16 mouse cellular contexts compared by ENCODE assay signal in the genomic region with DNA sequence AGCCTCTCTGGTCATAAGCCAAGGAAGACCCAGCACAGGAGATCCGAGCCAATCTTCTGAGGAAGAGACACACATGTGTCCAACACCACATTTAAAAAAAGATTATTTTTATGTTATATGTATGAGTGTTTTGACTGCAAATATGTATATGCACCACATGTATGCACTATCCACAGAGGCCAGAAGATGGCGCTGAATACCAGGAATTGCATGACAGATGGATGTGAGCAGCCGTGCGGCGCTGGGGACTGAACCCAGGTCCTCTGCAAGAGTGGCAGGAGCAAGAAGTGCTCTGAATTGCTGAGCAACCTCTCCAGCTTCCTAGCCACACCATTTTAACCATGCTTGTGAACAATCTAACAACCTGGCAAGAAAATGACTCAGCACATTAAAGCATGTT. TPM values are rescaled to one million over a fixed set of nuclear protein-coding genes. Genes with fewer than 3 reads are reported as not detected.
DNase-seq lines count a peak whose midpoint lies in the region; ATAC-seq and TF ChIP-seq lines count a peak whose summit lies in the region.
"Had no signal": no experiment of that assay in that cellular context is flagged by ENCODE, and none has a peak within 500 bp of the region (broad histone marks: within the 10 kb centered on the region; RNA-seq: fewer than 3 reads in every experiment).

No protein-coding gene starts in this region.

- no peak overlapping the region for H3K4me2 ChIP-seq in liver, embryonic 11.5 days
- no peak overlapping the region for H3K4me2 ChIP-seq in CH12.LX (ENCODE audit: insufficient read depth, low read depth, poor library complexity, severe bottlenecking)
- no peak overlapping the region for H3K4me2 ChIP-seq in forebrain, embryonic 11.5 days (ENCODE audit: low read depth, low read length, severe bottlenecking)
- H3K4me2 ChIP-seq: hindbrain, embryonic 15.5 days; neural tube, embryonic 15.5 days had no signal

- H3K4me1 ChIP-seq in liver, adult 2 months (ENCODE audit: control insufficient read depth, insufficient read depth, low read length), result no peaks in the 10 kb centered on the region
- no peaks in the 10 kb centered on the region for H3K4me1 ChIP-seq in liver, embryonic 11.5 days (replicated peaks; ENCODE audit: control insufficient read depth, insufficient read depth, low read length)
- peaks cover 5 to 23% of the 10 kb centered on the region in 2 experiments for H3K4me1 ChIP-seq in CH12.LX (ENCODE audit: control insufficient read depth in 1 of 2, insufficient read depth in 2 of 2)
- H3K4me1 ChIP-seq in forebrain, embryonic 11.5 days (replicated peaks; ENCODE audit: control insufficient read depth, insufficient read depth, low read length), result no peaks in the 10 kb centered on the region
- H3K4me1 ChIP-seq: hindbrain, embryonic 15.5 days; neural tube, embryonic 15.5 days had no signal

- peaks cover 3% of the 10 kb centered on the region; the same call in 1 of the 2 replicates for H3K9me3 ChIP-seq in liver, embryonic 11.5 days (ENCODE audit: control insufficient read depth, low read length)
- peaks cover 9% of the 10 kb centered on the region for H3K9me3 ChIP-seq in CH12.LX (replicated peaks; ENCODE audit: low read length)
- peaks cover 4% of the 10 kb centered on the region; the same call in 1 of the 2 replicates for H3K9me3 ChIP-seq in forebrain, embryonic 11.5 days (ENCODE audit: control insufficient read depth, low read length)
- H3K9me3 ChIP-seq: hindbrain, embryonic 15.5 days; neural tube, embryonic 15.5 days had no signal

- 97% methylated on average over 5 of the region's 5 CpGs for WGBS in liver, adult 2 months
- WGBS in liver, embryonic 11.5 days, result 85% methylated on average over 5 of the region's 5 CpGs
- 91% methylated on average over 5 of the region's 5 CpGs for WGBS in forebrain, embryonic 11.5 days

- peak; percentile 13 for TF ChIP-seq RAD21 in CH12.LX (IDR thresholded peaks at IDR 0.05; ENCODE audit: low read depth, low read length)

- no peaks in the 10 kb centered on the region for H3K79me2 ChIP-seq in liver, adult 2 months (ENCODE audit: control insufficient read depth, insufficient read depth, low read length)
- no peaks in the 10 kb centered on the region for H3K79me2 ChIP-seq in CH12.LX (replicated peaks; ENCODE audit: control insufficient read depth, extremely low read depth, insufficient read depth, poor library complexity, severe bottlenecking)

- H3K4me3 ChIP-seq in liver, adult 2 months (ENCODE audit: insufficient read depth, low read depth, low read length), result no peak overlapping the region
- H3K4me3 ChIP-seq in liver, embryonic 11.5 days (ENCODE audit: low read depth, low read length), result no peak overlapping the region
- no peak overlapping the region for H3K4me3 ChIP-seq in CH12.LX (replicated peaks in 1 of 3; ENCODE audit: low read depth in 2 of 3, low read length in 2 of 3, poor library complexity in 1 of 3)
- no peak overlapping the region for H3K4me3 ChIP-seq in forebrain, embryonic 11.5 days (ENCODE audit: low read depth, low read length)
- H3K4me3 ChIP-seq: hindbrain, embryonic 15.5 days; neural tube, embryonic 15.5 days had no signal

- H3K9ac ChIP-seq in liver, adult 2 months (ENCODE audit: low read depth, low read length), result no peak overlapping the region
- H3K9ac ChIP-seq in liver, embryonic 11.5 days (ENCODE audit: low read depth, low read length), result no peak overlapping the region
- H3K9ac ChIP-seq in CH12.LX (ENCODE audit: insufficient read depth, low read depth), result no peak overlapping the region
- H3K9ac ChIP-seq in forebrain, embryonic 11.5 days (ENCODE audit: low read length), result no peak overlapping the region
- H3K9ac ChIP-seq: hindbrain, embryonic 15.5 days; neural tube, embryonic 15.5 days had no signal

- TF ChIP-seq CTCF in liver, adult 2 months (IDR thresholded peaks at IDR 0.05; ENCODE audit: low read depth, low read length), result peak; percentile 48
- TF ChIP-seq CTCF in CH12.LX (conservative IDR thresholded peaks at IDR 0.05 in 1 of 2, IDR thresholded peaks at IDR 0.05 in 1 of 2; ENCODE audit: low read depth in 2 of 2, low read length in 2 of 2), result peak; percentile 7 to 41; a peak in 2 of 4 replicates

- H3K36me3 ChIP-seq in liver, adult 2 months (ENCODE audit: control insufficient read depth, insufficient read depth, low read length), result peaks cover 4% of the 10 kb centered on the region; the same call in 1 of the 2 replicates
- peaks cover 11% of the 10 kb centered on the region; the same call in 1 of the 2 replicates for H3K36me3 ChIP-seq in liver, embryonic 11.5 days (ENCODE audit: control insufficient read depth, insufficient read depth, low read length)
- H3K36me3 ChIP-seq in CH12.LX (replicated peaks in 1 of 2; ENCODE audit: control insufficient read depth in 1 of 2, insufficient read depth in 1 of 2, low read length in 1 of 2), result peaks cover 18 to 56% of the 10 kb centered on the region in 2 experiments
- H3K36me3 ChIP-seq in forebrain, embryonic 11.5 days (ENCODE audit: control insufficient read depth, insufficient read depth, low read length), result no peaks in the 10 kb centered on the region; the same call in 1 of the 2 replicates

- dilution Hi-C loops in CH12.LX (cut with MboI; ENCODE audit: extremely low pct_ligation_motif_present, extremely low pct_unique_long_range_greater_than_20kb, low sequenced_read_pairs), result no loop called here

- no peak for TF ChIP-seq EP300 in CH12.LX (IDR thresholded peaks at IDR 0.05; ENCODE audit: low read length)

- no peak for ATAC-seq in CD4-positive, CD25-positive, alpha-beta regulatory T cell, adult 4 months
- no peak for ATAC-seq in liver, embryonic 11.5 days (replicated peaks; ENCODE audit: low FRiP score)
- ATAC-seq in forebrain, embryonic 11.5 days (replicated peaks; ENCODE audit: low FRiP score), result no peak

- H3K27ac ChIP-seq in liver, adult 2 months (replicated peaks; ENCODE audit: insufficient read depth, low read depth, low read length), result no peak overlapping the region
- H3K27ac ChIP-seq in liver, embryonic 11.5 days (ENCODE audit: low read depth, low read length), result no peak overlapping the region
- H3K27ac ChIP-seq in CH12.LX (ENCODE audit: insufficient read depth, low read depth), result no peak overlapping the region
- H3K27ac ChIP-seq in forebrain, embryonic 11.5 days (ENCODE audit: low read depth, low read length), result no peak overlapping the region
- H3K27ac ChIP-seq: hindbrain, embryonic 15.5 days; neural tube, embryonic 15.5 days had no signal

- H3K27me3 ChIP-seq in liver, adult 2 months (ENCODE audit: control insufficient read depth, insufficient read depth, low read length), result no peaks in the 10 kb centered on the region
- H3K27me3 ChIP-seq in liver, embryonic 11.5 days (replicated peaks; ENCODE audit: control insufficient read depth, insufficient read depth, low read length), result no peaks in the 10 kb centered on the region
- no peaks in the 10 kb centered on the region for H3K27me3 ChIP-seq in CH12.LX (replicated peaks)
- H3K27me3 ChIP-seq in forebrain, embryonic 11.5 days (ENCODE audit: control insufficient read depth, insufficient read depth, low read length), result no peaks in the 10 kb centered on the region
- H3K27me3 ChIP-seq: hindbrain, embryonic 15.5 days; neural tube, embryonic 15.5 days had no signal

- DNase-seq in CD4-positive, CD25-positive, alpha-beta regulatory T cell, adult 2 months (ENCODE audit: low read depth, low spot score), result peak; percentile 40
- no peak for DNase-seq in liver, adult 2 months (ENCODE audit: extremely low read depth, low read depth, low spot score)
- no peak for DNase-seq in liver, embryonic 11.5 days (ENCODE audit: low spot score)
- peak; percentile 10 for DNase-seq in CH12.LX (ENCODE audit: extremely low read depth)
- DNase-seq in induced T-regulatory cell, adult 2 months (ENCODE audit: low read depth), result peak; percentile 31
- DNase-seq in forebrain, embryonic 11.5 days (ENCODE audit: low spot score), result no peak
- DNase-seq in right cerebral cortex, postnatal 14 days, result no peak
- DNase-seq: cerebellum, adult 9-11 months; embryo, embryonic 11 days; heart, adult 11 months; heart, postnatal 10 days; layer of hippocampus, adult 9-11 months; right cerebral cortex, adult 18-20 months had no signal

- no peak for TF ChIP-seq POLR2A in liver, adult 2 months (IDR thresholded peaks at IDR 0.05; ENCODE audit: extremely low read depth, insufficient read depth, low read length)
- TF ChIP-seq POLR2A in CH12.LX (IDR thresholded peaks at IDR 0.05; ENCODE audit: low read depth, low read length), result no peak

- in situ Hi-C loops in CH12.LX (cut with MboI; ENCODE audit: low pct_ligation_motif_present, low pct_unique_long_range_greater_than_20kb, low sequenced_read_pairs), result loop anchor here (5.0 kb wide), 1 partner anchor 65 kb away; the partner anchor contains the start of gene Fasn

TF ChIP-seq in CH12.LX, 34 proteins besides CTCF, POLR2A, EP300 and RAD21:
- TF ChIP-seq ETS1 (conservative IDR thresholded peaks at IDR 0.05; ENCODE audit: low read depth, low read length), result no peak
- peak; percentile 19; the same call in 1 of the 2 replicates for TF ChIP-seq SMC3 (IDR thresholded peaks at IDR 0.05; ENCODE audit: low read depth, low read length)

RNA-seq across cellular contexts. Expression of gene Ccdc57, which starts 45.2 kb away (rescaled TPM):
- 1 to 10 TPM in 1 of 2 experiments, under 1 TPM in 1; 0.12 to 1.1 TPM for polyA plus RNA-seq in CD4-positive, CD25-positive, alpha-beta regulatory T cell, adult 4 months (2017; shearing (Covaris generic))
- total RNA-seq in liver, adult 2 months (2014; rRNA removed), result 1.5 and 2.3 TPM in 2 replicates
- polyA plus RNA-seq in liver, adult 2 months (2012; rRNA removed), result 0.80 and 1.1 TPM in 2 replicates
- 4.2 and 4.7 TPM in 2 replicates for polyA plus RNA-seq in liver, embryonic 11.5 days (2014; fragmentation: Nextera tagmentation; extraction: Ambion mirVana)
- total RNA-seq in CH12.LX (2012; rRNA removed), result 4.6 and 5.4 TPM in 2 replicates
- 2.3 and 2.7 TPM in 2 replicates for total RNA-seq in CH12.LX (2014; rRNA removed)
- 6.0 and 6.2 TPM in 2 replicates for polyA plus RNA-seq in CH12.LX (2012; ENCODE audit: insufficient read length, low read depth)
- 6.1 and 7.7 TPM in 2 replicates for polyA plus RNA-seq in forebrain, embryonic 11.5 days (2014; fragmentation: Nextera tagmentation; extraction: Ambion mirVana)

Comparison
In these comparisons a context has a peak if more than half of its experiments do, and no peak if none do; other contexts are left out.
1. DNase-seq: peak in CD4-positive, CD25-positive, alpha-beta regulatory T cell, adult 2 months (single experiment), CH12.LX (single experiment) and induced T-regulatory cell, adult 2 months (single experiment); none in liver, adult 2 months (single experiment), liver, embryonic 11.5 days (single experiment), forebrain, embryonic 11.5 days (single experiment) and right cerebral cortex, postnatal 14 days (single experiment).